Mouse (Mus musculus): ENCODE measurements at regions not wholly inside any gene's neighbourhood (a gene's known extent, or its start where the extent isn't known, plus 50 kb on each side); places are given as distances from the start of the nearest gene placed in this dataset.

- ATAC-seq (replicated peaks; ENCODE audit: insufficient number of reproducible peaks, low FRiP score, low TSS enrichment, low read depth), result no peak
- Histone ChIP-seq H3K36me3 (replicated peaks; ENCODE audit: control insufficient read depth, insufficient read depth, low read depth, low read length) (no peaks in the 10 kb centered on the region), H3K27me3 (ENCODE audit: control insufficient read depth, insufficient read depth, low read length) (no peaks in the 10 kb centered on the region), H3K4me2 (ENCODE audit: low read depth, low read length) (no peak overlapping the region), H3K27ac (replicated peaks; ENCODE audit: low read depth, low read length) (no peak overlapping the region), H3K4me3 (ENCODE audit: low read depth, low read length) (no peak overlapping the region), H3K9ac (replicated peaks; ENCODE audit: low read length) (no peak overlapping the region), H3K4me1 (ENCODE audit: control insufficient read depth, insufficient read depth, low read length) (no peaks in the 10 kb centered on the region), H3K9me3 (replicated peaks; ENCODE audit: control insufficient read depth, low read length) (no peaks in the 10 kb centered on the region)
- DNase-seq (ENCODE audit: low spot score), result no peak
- WGBS, result 91% methylated on average over 3 of the region's 3 CpGs
These were observed 102.6 kb downstream of the Dact1 start for GRCm38 (mm10) chr12:71412331-71412730.

- Histone ChIP-seq H3K9me3 (replicated peaks; ENCODE audit: control insufficient read depth, low read length) (no peaks in the 10 kb centered on the region), H3K4me1 (ENCODE audit: control insufficient read depth, insufficient read depth, low read length) (no peaks in the 10 kb centered on the region), H3K27me3 (ENCODE audit: control insufficient read depth, insufficient read depth, low read length) (no peaks in the 10 kb centered on the region), H3K4me2 (ENCODE audit: low read depth, low read length) (no peak overlapping the region), H3K4me3 (ENCODE audit: low read depth, low read length) (no peak overlapping the region), H3K27ac (replicated peaks; ENCODE audit: low read depth, low read length) (no peak overlapping the region), H3K9ac (replicated peaks; ENCODE audit: low read length) (no peak overlapping the region), H3K36me3 (replicated peaks; ENCODE audit: control insufficient read depth, insufficient read depth, low read depth, low read length) (no peaks in the 10 kb centered on the region)
- DNase-seq (ENCODE audit: low spot score), result no peak
- 67% methylated on average over 2 of the region's 2 CpGs for WGBS
- ATAC-seq (replicated peaks; ENCODE audit: insufficient number of reproducible peaks, low FRiP score, low TSS enrichment, low read depth), result no peak
These were observed 107.3 kb downstream of the Dact1 start for GRCm38 (mm10) chr12:71416968-71417367.

- no peak overlapping the region for H3K27ac ChIP-seq (replicated peaks; ENCODE audit: low read depth, low read length)
- H3K4me2 ChIP-seq (ENCODE audit: low read depth, low read length), result no peak overlapping the region
- DNase-seq (ENCODE audit: low spot score), result no peak
- ATAC-seq (replicated peaks; ENCODE audit: insufficient number of reproducible peaks, low FRiP score, low TSS enrichment, low read depth), result no peak
- H3K9me3 ChIP-seq (replicated peaks; ENCODE audit: control insufficient read depth, low read length), result no peaks in the 10 kb centered on the region
- WGBS, result 66% methylated on average over 7 of the region's 7 CpGs
- H3K9ac ChIP-seq (replicated peaks; ENCODE audit: low read length), result no peak overlapping the region
- H3K4me3 ChIP-seq (ENCODE audit: low read depth, low read length), result no peak overlapping the region
- no peaks in the 10 kb centered on the region for H3K27me3 ChIP-seq (ENCODE audit: control insufficient read depth, insufficient read depth, low read length)
- H3K36me3 ChIP-seq (replicated peaks; ENCODE audit: control insufficient read depth, insufficient read depth, low read depth, low read length), result no peaks in the 10 kb centered on the region
- no peaks in the 10 kb centered on the region for H3K4me1 ChIP-seq (ENCODE audit: control insufficient read depth, insufficient read depth, low read length)
These were observed 108.5 kb downstream of the Dact1 start for GRCm38 (mm10) chr12:71418186-71418585.

GRCm38 (mm10) chr12:71419161-71419560 is 109.5 kb downstream of the Dact1 start:
- H3K9ac ChIP-seq (replicated peaks; ENCODE audit: low read length), result no peak overlapping the region
- H3K27me3 ChIP-seq (ENCODE audit: control insufficient read depth, insufficient read depth, low read length), result no peaks in the 10 kb centered on the region
- no peaks in the 10 kb centered on the region for H3K4me1 ChIP-seq (ENCODE audit: control insufficient read depth, insufficient read depth, low read length)
- ATAC-seq (replicated peaks; ENCODE audit: insufficient number of reproducible peaks, low FRiP score, low TSS enrichment, low read depth) (no peak), DNase-seq (ENCODE audit: low spot score) (no peak)
- no peak overlapping the region for H3K4me3 ChIP-seq (ENCODE audit: low read depth, low read length)
- 75% methylated on average over 4 of the region's 4 CpGs for WGBS
- no peaks in the 10 kb centered on the region for H3K9me3 ChIP-seq (replicated peaks; ENCODE audit: control insufficient read depth, low read length)
- no peaks in the 10 kb centered on the region for H3K36me3 ChIP-seq (replicated peaks; ENCODE audit: control insufficient read depth, insufficient read depth, low read depth, low read length)
- H3K4me2 ChIP-seq (ENCODE audit: low read depth, low read length), result no peak overlapping the region
- H3K27ac ChIP-seq (replicated peaks; ENCODE audit: low read depth, low read length), result no peak overlapping the region

- H3K27me3 ChIP-seq (ENCODE audit: control insufficient read depth, insufficient read depth, low read length), result no peaks in the 10 kb centered on the region
- no peak for ATAC-seq (replicated peaks; ENCODE audit: insufficient number of reproducible peaks, low FRiP score, low TSS enrichment, low read depth)
- no peaks in the 10 kb centered on the region for H3K9me3 ChIP-seq (replicated peaks; ENCODE audit: control insufficient read depth, low read length)
- no peak overlapping the region for H3K9ac ChIP-seq (replicated peaks; ENCODE audit: low read length)
- H3K27ac ChIP-seq (replicated peaks; ENCODE audit: low read depth, low read length), result no peak overlapping the region
- 15% methylated on average over 10 of the region's 10 CpGs for WGBS
- H3K4me2 ChIP-seq (ENCODE audit: low read depth, low read length), result no peak overlapping the region
- no peak overlapping the region for H3K4me3 ChIP-seq (ENCODE audit: low read depth, low read length)
- no peak for DNase-seq (ENCODE audit: low spot score)
- no peaks in the 10 kb centered on the region for H3K36me3 ChIP-seq (replicated peaks; ENCODE audit: control insufficient read depth, insufficient read depth, low read depth, low read length)
- 0 out of 2 replicates have a peak, but pooled peaks cover 1% of the 10 kb centered on the region for H3K4me1 ChIP-seq (ENCODE audit: control insufficient read depth, insufficient read depth, low read length)
These were observed 116.5 kb downstream of the Dact1 start for GRCm38 (mm10) chr12:71426023-71426719.

- no peak overlapping the region for H3K9ac ChIP-seq (replicated peaks; ENCODE audit: low read length)
- no peaks in the 10 kb centered on the region for H3K27me3 ChIP-seq (ENCODE audit: control insufficient read depth, insufficient read depth, low read length)
- 0 out of 2 replicates have a peak, but pooled peaks cover 3% of the 10 kb centered on the region for H3K4me1 ChIP-seq (ENCODE audit: control insufficient read depth, insufficient read depth, low read length)
- H3K9me3 ChIP-seq (replicated peaks; ENCODE audit: control insufficient read depth, low read length), result no peaks in the 10 kb centered on the region
- no peaks in the 10 kb centered on the region for H3K36me3 ChIP-seq (replicated peaks; ENCODE audit: control insufficient read depth, insufficient read depth, low read depth, low read length)
- no peak for DNase-seq (ENCODE audit: low spot score)
- H3K27ac ChIP-seq (replicated peaks; ENCODE audit: low read depth, low read length), result no peak overlapping the region
- no peak overlapping the region for H3K4me2 ChIP-seq (ENCODE audit: low read depth, low read length)
- no peak for ATAC-seq (replicated peaks; ENCODE audit: insufficient number of reproducible peaks, low FRiP score, low TSS enrichment, low read depth)
- 85% methylated on average over 2 of the region's 2 CpGs for WGBS
- no peak overlapping the region for H3K4me3 ChIP-seq (ENCODE audit: low read depth, low read length)
These were observed 118.3 kb downstream of the Dact1 start for GRCm38 (mm10) chr12:71427974-71428373.

GRCm38 (mm10) chr12:71429561-71430200 is 120.0 kb downstream of the Dact1 start:
- Histone ChIP-seq H3K27me3 (ENCODE audit: control insufficient read depth, insufficient read depth, low read length) (no peaks in the 10 kb centered on the region), H3K9me3 (replicated peaks; ENCODE audit: control insufficient read depth, low read length) (no peaks in the 10 kb centered on the region), H3K36me3 (replicated peaks; ENCODE audit: control insufficient read depth, insufficient read depth, low read depth, low read length) (no peaks in the 10 kb centered on the region), H3K27ac (replicated peaks; ENCODE audit: low read depth, low read length) (no peak overlapping the region), H3K4me2 (ENCODE audit: low read depth, low read length) (no peak overlapping the region), H3K4me1 (ENCODE audit: control insufficient read depth, insufficient read depth, low read length) (peaks cover 12% of the 10 kb centered on the region; the same call in 1 of the 2 replicates), H3K9ac (replicated peaks; ENCODE audit: low read length) (no peak overlapping the region), H3K4me3 (ENCODE audit: low read depth, low read length) (no peak overlapping the region)
- DNase-seq (ENCODE audit: low spot score), result peak; percentile 49
- no peak for ATAC-seq (replicated peaks; ENCODE audit: insufficient number of reproducible peaks, low FRiP score, low TSS enrichment, low read depth)
- 33% methylated on average over 13 of the region's 13 CpGs for WGBS

- 34% methylated on average over 11 of the region's 11 CpGs for WGBS
- H3K27ac ChIP-seq (replicated peaks; ENCODE audit: low read depth, low read length), result no peak overlapping the region
- H3K4me1 ChIP-seq (ENCODE audit: control insufficient read depth, insufficient read depth, low read length), result peaks cover 12% of the 10 kb centered on the region; the same call in 1 of the 2 replicates
- DNase-seq (ENCODE audit: low spot score) (peak; percentile 52), ATAC-seq (replicated peaks; ENCODE audit: insufficient number of reproducible peaks, low FRiP score, low TSS enrichment, low read depth) (no peak)
- H3K4me2 ChIP-seq (ENCODE audit: low read depth, low read length), result no peak overlapping the region
- H3K36me3 ChIP-seq (replicated peaks; ENCODE audit: control insufficient read depth, insufficient read depth, low read depth, low read length), result no peaks in the 10 kb centered on the region
- H3K27me3 ChIP-seq (ENCODE audit: control insufficient read depth, insufficient read depth, low read length), result no peaks in the 10 kb centered on the region
- H3K9me3 ChIP-seq (replicated peaks; ENCODE audit: control insufficient read depth, low read length), result no peaks in the 10 kb centered on the region
- no peak overlapping the region for H3K4me3 ChIP-seq (ENCODE audit: low read depth, low read length)
- H3K9ac ChIP-seq (replicated peaks; ENCODE audit: low read length), result no peak overlapping the region
These were observed 120.6 kb downstream of the Dact1 start for GRCm38 (mm10) chr12:71430331-71430730.
